Mouse (Mus musculus): ENCODE data around the gene 6430531B16Rik.

DNA sequence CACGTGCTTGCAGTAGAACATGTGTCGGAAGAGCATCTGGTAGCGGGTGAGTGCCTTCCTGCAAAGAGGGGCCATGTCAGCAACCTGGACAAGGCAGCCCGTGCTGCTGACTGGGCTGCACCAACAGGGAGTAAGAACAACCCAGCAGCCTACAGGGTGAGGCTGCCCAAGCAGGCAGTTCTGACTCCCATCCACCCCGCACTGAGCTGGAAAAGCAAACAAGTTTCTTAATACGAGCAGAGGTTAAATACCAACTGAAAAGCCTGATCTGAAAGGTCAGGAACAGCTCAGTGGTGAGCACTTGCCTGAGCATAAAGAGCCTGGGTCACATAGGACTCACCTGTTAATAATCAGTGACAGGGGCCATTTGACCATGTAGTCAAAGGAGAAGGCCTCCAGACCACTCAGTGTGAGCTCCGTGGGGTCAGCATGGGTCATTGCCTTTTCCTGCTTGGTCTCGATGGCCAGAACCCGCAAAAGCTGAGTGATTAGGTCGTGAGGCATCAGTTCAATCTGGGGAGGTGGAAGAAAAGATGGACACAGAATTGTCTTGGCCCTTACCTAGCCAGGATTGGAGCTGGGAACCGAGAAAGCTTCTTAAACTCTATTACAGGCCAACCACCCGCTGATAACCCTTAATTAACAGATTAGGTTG lies 22.7 kb upstream of the 6430531B16Rik start:
- no peak for TF ChIP-seq CTCF (IDR thresholded peaks at IDR 0.05; ENCODE audit: low read depth, low read length)
- TF ChIP-seq GATA1 (IDR thresholded peaks at IDR 0.05; ENCODE audit: borderline replicate concordance, low read length): no peak

Measured in G1E (cell line).